Mouse (Mus musculus) ES-Bruce4 (cell line): ENCODE measurements around the gene Mcee.

Experiments used
- CTCF ChIP-seq: IDR thresholded peaks from one replicate; pipeline ENCODE4 v1.8.1; 2011; ENCODE audit warnings: low read depth, low read length
- POLR2A ChIP-seq: IDR thresholded peaks from one replicate; pipeline ENCODE4 v1.8.1; 2011; ENCODE audit warnings: low read length; ENCODE audit not compliant: insufficient read depth

DNA sequence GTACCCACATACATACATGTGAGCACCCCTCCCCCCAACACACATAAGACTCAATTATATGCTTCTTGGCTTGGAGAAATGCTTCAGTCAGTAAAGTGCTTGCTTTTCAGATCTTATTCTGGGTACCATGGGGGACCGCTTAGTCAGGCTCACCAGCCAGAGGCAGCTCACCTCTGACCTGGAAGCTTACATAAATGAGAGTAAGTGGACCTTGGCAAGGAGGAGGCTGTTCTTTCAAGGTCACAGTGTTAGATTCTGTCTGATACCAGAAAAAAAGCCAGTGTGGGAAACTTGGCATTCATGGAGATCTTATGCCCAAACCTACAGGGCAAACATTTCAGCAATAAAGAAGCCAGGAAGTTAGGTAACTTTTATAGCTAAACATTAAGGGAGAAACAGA is 44.6 kb upstream of the Mcee start:
- TF ChIP-seq POLR2A (no peak), CTCF (no peak)
